Mouse (Mus musculus) cerebellum, adult 2 months (tissue): ENCODE data around the gene Spata3.

Experiments
- CTCF ChIP-seq: fragments of 200-500 bp; IDR thresholded peaks from 2 replicates; pipeline ENCODE4 v1.5.1; 2011; ENCODE audit warnings: low read depth, mild to moderate bottlenecking, control low read depth, low read length, moderate library complexity, borderline replicate concordance; ENCODE audit not compliant: insufficient read depth
- POLR2A ChIP-seq: fragments of 200-500 bp; IDR thresholded peaks from 2 replicates; pipeline ENCODE4 v1.6.1; 2011; ENCODE audit warnings: low read length, control low read depth, borderline replicate concordance; ENCODE audit not compliant: insufficient read depth

DNA sequence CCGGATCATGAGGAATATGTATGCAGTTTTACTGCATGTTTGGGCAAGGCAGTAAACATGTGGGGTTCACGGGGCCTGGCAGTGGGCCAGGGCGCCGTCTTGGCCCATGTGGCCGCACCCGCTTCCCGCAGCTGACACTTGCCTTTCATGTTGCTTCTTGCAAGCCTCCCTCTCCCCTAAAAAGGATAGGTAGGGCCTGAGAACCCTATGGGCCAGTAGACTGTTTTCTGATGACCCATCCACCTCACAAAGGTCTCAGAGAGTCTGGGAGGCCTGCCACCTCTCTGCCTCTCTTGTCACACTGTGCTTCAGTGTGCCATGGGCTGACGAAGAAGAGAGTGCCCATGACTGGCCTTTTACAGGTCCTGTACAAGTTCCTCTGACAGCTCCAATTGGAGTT is at the start of gene Spata3:
- TF ChIP-seq POLR2A (no peak), CTCF (no peak)
